Mouse (Mus musculus) spleen, adult 2 months (tissue): ENCODE results near the gene Brca1.
"Not testable (repeated sequence)": the region's sequence is repeated elsewhere in the genome, so short reads cannot be mapped to it uniquely, and the experiment has no call there.

ENCODE experiments used
- CTCF ChIP-seq: fragments of 200-500 bp; IDR thresholded peaks from 2 replicates; pipeline ENCODE4 v1.5.1; 2011; ENCODE audit warnings: mild to moderate bottlenecking, inconsistent platforms; ENCODE audit not compliant: insufficient read depth, insufficient read length, insufficient replicate concordance; ENCODE audit errors: extremely low read depth
- POLR2A ChIP-seq: fragments of 200-500 bp; IDR thresholded peaks from 2 replicates; pipeline ENCODE4 v1.6.1; 2011; ENCODE audit warnings: low read depth, low read length, inconsistent platforms

GRCm38 (mm10) chr11:101441450-101442126 lies 110.2 kb downstream of the Brca1 start:
- TF ChIP-seq CTCF, POLR2A: not testable (repeated sequence)
